Mouse (Mus musculus): ENCODE measurements around the gene Zdhhc1. TPM values are rescaled to one million over a fixed set of nuclear protein-coding genes. Genes with fewer than 3 reads are reported as not detected.

The Zdhhc1 gene
- total RNA-seq, 4 experiments from 2014 or later = 13.0 to 15.3 (median 13.5) TPM

Other genes with a start within 250 kb of the Zdhhc1 start
- gene B3gnt9, start 241.7 kb downstream of the Zdhhc1 start, total RNA-seq (2022) = 1 to 10 TPM; 2.5 to 3.8 (median 3.4) TPM
- gene Tradd, start 232.3 kb downstream of the Zdhhc1 start, total RNA-seq (2022) = 1 to 10 TPM; 3.7 to 5.7 (median 5.2) TPM
- 1 to 10 TPM; 2.0 to 2.6 (median 2.5) TPM for gene Fbxl8, start 232.3 kb downstream of the Zdhhc1 start, total RNA-seq (2022)
- gene Hsf4, start 227.1 kb downstream of the Zdhhc1 start, total RNA-seq (2022) = 1 to 10 TPM; 3.3 to 5.0 (median 4.5) TPM
- gene Nol3, start 220.8 kb downstream of the Zdhhc1 start, total RNA-seq (2022) = 10 to 100 TPM; 23.7 to 28.3 (median 27.1) TPM
- 1 to 10 TPM; 1.1 to 1.6 (median 1.5) TPM for gene 4931428F04Rik, start 207.0 kb downstream of the Zdhhc1 start, total RNA-seq (2022)
- gene Exoc3l, start 200.8 kb downstream of the Zdhhc1 start, total RNA-seq (2022) = 1 to 10 TPM; 3.6 to 6.2 (median 4.8) TPM
- gene E2f4, start 199.2 kb downstream of the Zdhhc1 start, total RNA-seq (2022) = 10 to 100 TPM; 18.7 to 21.9 (median 21.4) TPM
- 1 to 10 TPM in 3 of 4 experiments, under 1 TPM in 1; 0.75 to 1.8 (median 1.3) TPM for gene Elmo3, start 191.3 kb downstream of the Zdhhc1 start, total RNA-seq (2022)
- gene Lrrc29, start 170.6 kb downstream of the Zdhhc1 start, total RNA-seq (2022) = 1 to 10 TPM in 2 of 4 experiments, under 1 TPM in 2; 0.69 to 1.8 (median 1.1) TPM
- gene Tmem208, start 170.5 kb downstream of the Zdhhc1 start, total RNA-seq (2022) = 10 to 100 TPM; 23.9 to 28.1 (median 26.0) TPM
- gene Fhod1, start 148.9 kb downstream of the Zdhhc1 start, total RNA-seq (2022) = 1 to 10 TPM; 5.8 to 8.1 (median 6.3) TPM
- under 1 TPM; 0.41 to 0.79 (median 0.48) TPM for gene Slc9a5, start 148.1 kb downstream of the Zdhhc1 start, total RNA-seq (2022)
- gene Plekhg4, start 123.6 kb downstream of the Zdhhc1 start, total RNA-seq (2022) = not detected
- gene Kctd19, start 83.4 kb downstream of the Zdhhc1 start, total RNA-seq (2022) = under 1 TPM in 3 of 4 experiments, not detected in 1; 0.11 to 0.31 (median 0.28) TPM
- gene Lrrc36, start 83.3 kb downstream of the Zdhhc1 start, total RNA-seq (2022) = under 1 TPM; 0.19 to 0.56 (median 0.45) TPM
- gene Tppp3, start 25.4 kb downstream of the Zdhhc1 start, total RNA-seq (2022) = 10 to 100 TPM; 25.8 to 42.5 (median 34.9) TPM
- gene Hsd11b2, start 21.9 kb upstream of the Zdhhc1 start, total RNA-seq (2022) = under 1 TPM in 1 of 4 experiments, not detected in 3; 0.22 TPM
- gene Atp6v0d1, start 69.1 kb upstream of the Zdhhc1 start, total RNA-seq (2022) = 10 to 100 TPM; 41.6 to 53.8 (median 51.7) TPM
- 10 to 100 TPM; 45.5 to 50.0 (median 47.4) TPM for gene Ripor1, start 108.4 kb upstream of the Zdhhc1 start, total RNA-seq (2022)
- gene Ctcf, start 139.7 kb upstream of the Zdhhc1 start, total RNA-seq (2022) = 10 to 100 TPM; 37.4 to 46.3 (median 40.7) TPM
- not detected for gene Agrp, start 140.5 kb upstream of the Zdhhc1 start, total RNA-seq (2022)
- gene Carmil2, start 189.4 kb upstream of the Zdhhc1 start, total RNA-seq (2022) = under 1 TPM; 0.13 to 0.22 (median 0.14) TPM
- gene Acd, start 204.2 kb upstream of the Zdhhc1 start, total RNA-seq (2022) = 10 to 100 TPM; 10.2 to 11.5 (median 10.5) TPM
- 1 to 10 TPM; 5.9 to 8.1 (median 7.0) TPM for gene Pard6a, start 204.2 kb upstream of the Zdhhc1 start, total RNA-seq (2022)
- gene 4933405L10Rik, start 210.8 kb upstream of the Zdhhc1 start, total RNA-seq (2022) = not detected
- gene Enkd1, start 211.3 kb upstream of the Zdhhc1 start, total RNA-seq (2022) = 1 to 10 TPM; 1.2 to 2.7 (median 2.3) TPM